Mouse (Mus musculus) brown adipose tissue, adult 24 weeks (tissue): Measurements from ENCODE around the gene Rundc1. TPM values are rescaled to one million over a fixed set of nuclear protein-coding genes. Genes with fewer than 3 reads are reported as not detected.

Source experiments
- H3K27ac ChIP-seq: fragments of 200-500 bp; replicated peaks from 2 replicates; pipeline ENCODE4 v1.5.1; 2012; ENCODE audit warnings: low read depth, mild to moderate bottlenecking, low read length
- H3K4me1 ChIP-seq: fragments of 200-500 bp; 2 replicates; pipeline ENCODE4 v1.6.1; 2012; ENCODE audit warnings: low read length, mixed read lengths; ENCODE audit not compliant: control insufficient read depth, insufficient read depth, insufficient read length
- H3K4me3 ChIP-seq: fragments of 200-500 bp; 2 replicates; pipeline ENCODE4 v1.5.1; 2012; ENCODE audit warnings: low read depth, mild to moderate bottlenecking, low read length, moderate library complexity; ENCODE audit not compliant: insufficient read depth
- polyA plus RNA-seq: library from polyadenylated mRNA; stranded (reverse); fragments of >200 nt; gene quantifications from 2 replicates; pipeline ENCODE4 v1.2.4, GENCODE M21; 2012; ENCODE audit not compliant: missing spikeins, insufficient read depth, insufficient read length

The Rundc1 gene
- polyA plus RNA-seq, 1 experiment = 5.6 TPM

GRCm38 (mm10) chr11:101484814-101485213 is 59.9 kb downstream of the Rundc1 start:
- H3K4me3 ChIP-seq = no peak overlapping the region
- H3K4me1 ChIP-seq = no peaks in the 10 kb centered on the region
- no peak overlapping the region for H3K27ac ChIP-seq

Other genes with a start within 250 kb of the Rundc1 start
- 1.2 TPM in 1 of 2 replicates, not detected in the other for gene Ccr10, start 249.6 kb upstream of the Rundc1 start, polyA plus RNA-seq
- 13.3 and 20.7 TPM in 2 replicates for gene Ezh1, start 198.6 kb upstream of the Rundc1 start, polyA plus RNA-seq
- 20.0 and 27.6 TPM in 2 replicates for gene Ramp2, start 179.1 kb upstream of the Rundc1 start, polyA plus RNA-seq
- gene Vps25, start 171.4 kb upstream of the Rundc1 start, polyA plus RNA-seq = 109 and 141 TPM in 2 replicates
- not detected in 2 replicates for gene Wnk4, start 164.5 kb upstream of the Rundc1 start, polyA plus RNA-seq
- gene Cntd1, start 146.1 kb upstream of the Rundc1 start, polyA plus RNA-seq = 0.75 and 0.79 TPM in 2 replicates
- gene Coa3, start 146.0 kb upstream of the Rundc1 start, polyA plus RNA-seq = 134 and 144 TPM in 2 replicates
- gene Becn1, start 122.8 kb upstream of the Rundc1 start, polyA plus RNA-seq = 38.3 and 48.7 TPM in 2 replicates
- gene Psme3, start 108.9 kb upstream of the Rundc1 start, polyA plus RNA-seq = 58.0 and 79.6 TPM in 2 replicates
- 0.55 TPM in 1 of 2 replicates, not detected in the other for gene Aoc2, start 100.0 kb upstream of the Rundc1 start, polyA plus RNA-seq
- gene Aoc3, start 94.5 kb upstream of the Rundc1 start, polyA plus RNA-seq = 156 and 209 TPM in 2 replicates
- not detected in 2 replicates for gene G6pc, start 57.5 kb upstream of the Rundc1 start, polyA plus RNA-seq
- 20.2 and 30.5 TPM in 2 replicates for gene Aarsd1, start 7.5 kb upstream of the Rundc1 start, polyA plus RNA-seq
- gene Gm27029, start 289 bp upstream of the Rundc1 start, polyA plus RNA-seq = 7.1 and 9.8 TPM in 2 replicates
- 3.8 and 4.2 TPM in 2 replicates for gene Ptges3l, start 248 bp downstream of the Rundc1 start, polyA plus RNA-seq
- gene Rpl27, start 17.2 kb downstream of the Rundc1 start, polyA plus RNA-seq = 376 and 386 TPM in 2 replicates
- 14.8 and 19.7 TPM in 2 replicates for gene Ifi35, start 23.3 kb downstream of the Rundc1 start, polyA plus RNA-seq
- gene Rnd2, start 39.9 kb downstream of the Rundc1 start, polyA plus RNA-seq = 3.7 and 3.8 TPM in 2 replicates
- 16.0 and 22.4 TPM in 2 replicates for gene Vat1, start 41.1 kb downstream of the Rundc1 start, polyA plus RNA-seq
- gene Brca1, start 126.9 kb downstream of the Rundc1 start, polyA plus RNA-seq = 0.48 TPM in 1 of 2 replicates, not detected in the other
- gene Nbr1, start 127.1 kb downstream of the Rundc1 start, polyA plus RNA-seq = 125 and 139 TPM in 2 replicates
- 31.8 and 39.5 TPM in 2 replicates for gene Tmem106a, start 157.2 kb downstream of the Rundc1 start, polyA plus RNA-seq
- not detected in 2 replicates for gene Gm11634, start 174.2 kb downstream of the Rundc1 start, polyA plus RNA-seq
- 27.0 and 33.3 TPM in 2 replicates for gene Rdm1, start 202.1 kb downstream of the Rundc1 start, polyA plus RNA-seq
- 3.5 and 3.8 TPM in 2 replicates for gene Arl4d, start 240.5 kb downstream of the Rundc1 start, polyA plus RNA-seq